Mouse (Mus musculus): Measurements from ENCODE around the gene Erich4.
"Not testable (repeated sequence)": the region's sequence is repeated elsewhere in the genome, so short reads cannot be mapped to it uniquely, and the experiment has no call there.

The Erich4 gene

DNA sequence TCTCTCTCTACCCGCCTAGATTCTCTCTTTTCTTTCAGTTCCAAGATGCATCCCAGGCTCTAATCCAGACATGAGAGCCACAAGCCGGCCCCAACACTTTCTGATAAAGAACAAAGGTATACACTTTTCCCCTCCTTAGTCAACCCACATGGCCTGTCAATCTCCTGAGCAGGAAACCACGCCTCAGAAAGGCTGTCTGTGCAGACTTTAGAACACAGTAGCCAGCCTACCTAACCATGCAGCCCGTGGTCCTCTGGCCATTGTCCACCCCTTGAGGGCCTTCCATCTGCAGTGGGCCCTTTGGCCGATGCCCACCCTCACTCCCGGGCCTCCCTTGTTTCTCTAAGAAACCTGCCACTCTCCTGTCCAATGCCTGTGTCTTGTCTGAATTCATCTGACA, 39.4 kb downstream of the Erich4 start:
- not testable (repeated sequence) for DNase-seq

DNA sequence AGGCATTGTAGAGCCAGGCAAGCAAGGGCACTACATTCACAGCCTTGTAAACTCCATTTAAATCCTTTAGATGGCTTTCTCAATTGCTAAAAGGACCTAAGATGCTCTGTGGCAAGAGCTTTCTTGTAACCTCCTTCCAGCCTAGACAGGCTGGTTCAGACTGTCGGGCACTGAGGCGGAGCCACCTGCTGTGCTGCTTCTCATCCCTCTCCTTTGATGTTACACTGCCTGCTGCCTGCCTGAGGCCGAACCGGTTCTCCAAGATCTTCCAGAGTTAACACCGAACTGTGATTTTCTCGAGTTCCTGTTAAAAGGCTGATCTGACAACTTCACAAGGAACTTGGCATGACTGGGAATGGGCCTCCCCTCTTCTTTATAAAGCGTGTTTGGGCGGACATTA, 39.8 kb downstream of the Erich4 start:
- no peak for DNase-seq

- DNase-seq = no peak
Measured at GRCm38 (mm10) chr7:25575105-25575504, 40.6 kb downstream of the Erich4 start.

DNA sequence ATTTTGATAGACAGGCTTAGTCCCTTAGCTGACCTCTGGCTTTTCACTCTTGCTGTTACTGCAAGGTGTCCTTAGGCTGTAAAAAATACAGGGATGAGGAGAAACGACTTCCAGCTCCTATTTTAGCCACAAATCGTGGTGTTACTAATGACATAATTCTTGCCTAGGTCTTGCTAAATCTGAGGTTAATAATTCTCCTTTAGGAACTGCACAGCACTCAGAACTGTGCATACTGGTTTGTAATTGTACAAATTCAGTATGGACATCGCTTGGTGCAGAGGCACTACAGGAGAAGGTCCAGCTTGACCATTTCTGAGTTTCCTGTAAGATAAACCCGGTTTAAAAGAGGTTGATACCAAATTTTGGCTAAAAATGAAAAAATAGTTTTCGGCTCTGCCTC, 41.9 kb downstream of the Erich4 start:
- not testable (repeated sequence) for DNase-seq

DNA sequence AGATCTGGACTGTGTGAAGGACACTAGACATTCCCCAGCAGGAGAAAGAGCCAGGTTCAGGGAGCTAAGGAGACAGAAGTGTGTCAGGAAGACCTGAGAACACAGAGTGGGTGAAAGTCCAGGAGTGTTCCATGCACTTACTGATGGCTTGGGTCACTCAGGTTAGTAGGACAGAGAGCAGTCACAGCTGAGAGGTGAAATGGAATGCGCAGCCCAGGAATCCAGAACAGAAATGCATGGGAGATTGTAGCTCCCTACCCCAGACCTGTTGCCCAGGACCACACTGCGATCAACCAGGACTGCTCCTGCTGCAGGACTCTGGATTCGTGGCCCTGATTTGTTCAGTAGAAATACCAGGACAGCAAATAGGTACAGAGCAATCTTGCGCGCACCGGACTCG, 47.0 kb downstream of the Erich4 start:
- no peak for DNase-seq

All from right cerebral cortex, postnatal 25 days (tissue).